Mouse (Mus musculus) common myeloid progenitor, adult 5-6 weeks (primary cell): Measurements from ENCODE around the gene Fut9. TPM values are rescaled to one million over a fixed set of nuclear protein-coding genes. Genes with fewer than 3 reads are reported as not detected.

Experiments
- ATAC-seq: replicated peaks from 2 replicates; pipeline ENCODE4 v1.8.0; 2016; ENCODE audit warnings: low read depth, mild to moderate bottlenecking, moderate TSS enrichment, inconsistent platforms; ENCODE audit not compliant: poor library complexity, severe bottlenecking
- total RNA-seq: library from RNA; stranded (forward); fragments of 200-1000, 187-1606 nt; gene quantifications from 2 replicates; pipeline ENCODE4 v1.2.3, GENCODE M21; 2017

Gene Fut9
- total RNA-seq, 1 experiment from 2014 or later, result not detected

- ATAC-seq, result no peak
Measured at GRCm38 (mm10) chr4:25651902-25652301, 148.1 kb downstream of the Fut9 start.

DNA sequence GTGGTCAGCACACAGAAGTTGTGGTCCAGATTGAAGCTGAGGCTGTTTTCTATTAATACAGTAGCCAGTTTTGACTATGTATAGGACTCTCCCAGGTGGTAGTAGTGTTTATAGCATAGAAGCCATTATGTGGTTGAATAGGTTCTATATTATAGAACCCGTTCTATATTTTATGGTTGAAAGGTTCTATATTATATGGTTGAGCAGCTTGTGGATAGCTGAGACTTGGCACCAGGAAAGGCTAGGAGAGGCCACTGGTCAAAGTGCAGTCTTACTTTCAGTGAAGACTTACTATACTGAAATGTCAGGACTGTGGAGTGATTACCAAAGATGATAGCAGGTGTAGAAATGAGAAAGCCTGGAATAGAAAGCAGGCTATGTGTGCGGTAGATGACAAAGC, 151.9 kb downstream of the Fut9 start:
- ATAC-seq, result no peak

GRCm38 (mm10) chr4:25647593-25647992, 152.5 kb downstream of the Fut9 start:
- ATAC-seq, result no peak

- ATAC-seq, result no peak
Measured at GRCm38 (mm10) chr4:25645580-25645979, 154.5 kb downstream of the Fut9 start.

DNA sequence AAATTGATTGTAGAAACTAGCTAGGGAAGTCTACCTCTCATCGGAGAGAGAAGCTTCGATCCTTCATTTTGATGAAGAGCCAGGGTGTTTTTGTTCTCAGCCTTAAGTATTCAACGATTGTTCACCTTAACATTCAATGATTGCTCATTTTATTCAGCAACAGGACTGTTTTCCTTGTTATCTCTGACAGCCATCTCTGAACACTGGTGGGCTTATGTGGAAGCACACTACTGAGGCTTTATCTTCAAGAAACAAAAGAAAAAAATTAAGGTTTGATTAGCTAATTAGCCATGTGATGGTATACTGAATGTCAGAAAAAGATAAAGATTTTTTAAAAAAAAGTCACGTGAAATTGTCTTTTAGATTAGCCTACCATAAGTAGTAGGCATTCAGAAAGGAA, 158.1 kb downstream of the Fut9 start:
- no peak for ATAC-seq

GRCm38 (mm10) chr4:25633262-25633661, 166.8 kb downstream of the Fut9 start:
- ATAC-seq, result no peak

DNA sequence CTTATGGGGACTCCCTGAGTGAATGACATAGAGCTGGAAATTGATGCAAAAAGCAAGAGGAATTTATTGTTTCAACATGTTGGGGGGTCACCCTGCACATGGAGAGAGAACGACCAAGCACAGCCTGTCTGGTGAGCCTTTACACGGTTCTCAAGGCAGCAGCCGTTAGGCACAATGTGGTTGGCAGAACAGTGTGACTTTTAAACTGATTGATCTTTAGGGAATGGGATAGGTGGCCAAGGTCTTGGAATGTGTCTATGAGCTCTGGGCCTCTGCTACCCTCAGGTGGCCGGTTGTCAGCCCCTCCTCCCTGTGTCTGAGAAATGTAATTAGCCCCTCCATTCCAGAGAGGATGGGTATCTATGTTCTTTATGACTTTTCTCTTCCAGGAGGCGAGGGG, 171.9 kb downstream of the Fut9 start:
- no peak for ATAC-seq

- ATAC-seq, result no peak
Measured at GRCm38 (mm10) chr4:25627467-25627866, 172.6 kb downstream of the Fut9 start.

GRCm38 (mm10) chr4:25627039-25627438, 173.0 kb downstream of the Fut9 start:
- ATAC-seq, result no peak

DNA sequence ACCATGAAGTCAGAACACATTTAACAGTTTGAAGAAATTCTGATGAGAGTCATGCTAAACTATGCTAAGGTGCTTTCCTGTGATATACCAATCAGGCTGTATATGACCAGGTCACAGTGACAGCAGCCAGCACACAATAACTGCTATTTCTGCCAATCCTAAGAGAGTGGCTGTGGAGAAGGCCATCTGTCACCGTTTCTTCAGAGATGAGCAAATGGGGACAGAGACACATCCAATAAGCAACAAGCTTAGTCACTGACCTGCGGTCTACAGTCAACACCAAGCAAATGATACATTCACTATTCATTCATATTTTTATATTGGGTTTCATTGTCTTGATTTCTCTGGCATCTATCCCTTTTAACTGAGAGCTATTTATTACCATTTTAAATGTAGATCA, 176.9 kb downstream of the Fut9 start:
- no peak for ATAC-seq

DNA sequence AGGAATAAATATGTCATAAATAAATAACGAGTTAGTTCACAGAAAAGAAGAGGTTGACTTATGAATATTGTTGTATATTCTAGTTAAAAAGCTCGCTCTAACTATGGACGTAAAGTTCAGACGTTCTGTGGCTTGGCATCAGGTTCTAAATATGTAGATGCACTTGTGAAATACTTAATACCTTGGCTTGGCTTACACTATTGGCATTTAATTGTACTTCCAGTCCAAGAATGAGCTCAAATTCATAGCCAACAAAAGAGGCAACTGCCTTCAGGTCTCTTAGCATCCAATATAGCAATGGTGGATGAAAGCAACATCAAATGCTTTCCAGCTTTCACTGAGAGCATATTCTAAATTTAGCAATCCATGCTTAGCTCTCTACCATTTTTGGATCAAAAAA, 182.7 kb downstream of the Fut9 start:
- no peak for ATAC-seq

GRCm38 (mm10) chr4:25613426-25613825, 186.6 kb downstream of the Fut9 start:
- ATAC-seq, result no peak

DNA sequence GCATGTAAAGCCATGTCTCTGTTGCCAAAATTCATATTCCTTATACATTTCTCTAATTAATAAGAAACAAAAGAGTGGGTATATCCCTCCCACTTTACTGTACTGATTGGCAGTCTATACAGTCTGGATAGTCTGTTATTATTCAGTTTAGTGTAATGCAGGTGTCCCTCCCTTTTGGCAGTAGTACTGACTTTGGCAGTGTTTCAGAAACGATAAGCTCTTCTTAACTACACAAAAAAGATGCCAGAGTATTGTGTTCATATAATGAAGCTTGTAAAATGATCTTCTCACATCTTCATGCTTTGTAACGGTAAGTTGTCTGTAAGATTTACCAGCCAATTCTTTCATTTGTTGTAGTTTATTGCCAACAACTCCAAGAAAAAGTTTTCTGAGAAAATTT, 189.6 kb downstream of the Fut9 start:
- ATAC-seq, result no peak

- no peak for ATAC-seq
Measured at GRCm38 (mm10) chr4:25593218-25593617, 206.8 kb downstream of the Fut9 start.
